Mouse (Mus musculus): ENCODE results near the gene Prkar1b.

Gene Prkar1b

GRCm38 (mm10) chr5:139004588-139004987 lies 145.2 kb downstream of the Prkar1b start:
- CTCF ChIA-PET = no interaction called here

DNA sequence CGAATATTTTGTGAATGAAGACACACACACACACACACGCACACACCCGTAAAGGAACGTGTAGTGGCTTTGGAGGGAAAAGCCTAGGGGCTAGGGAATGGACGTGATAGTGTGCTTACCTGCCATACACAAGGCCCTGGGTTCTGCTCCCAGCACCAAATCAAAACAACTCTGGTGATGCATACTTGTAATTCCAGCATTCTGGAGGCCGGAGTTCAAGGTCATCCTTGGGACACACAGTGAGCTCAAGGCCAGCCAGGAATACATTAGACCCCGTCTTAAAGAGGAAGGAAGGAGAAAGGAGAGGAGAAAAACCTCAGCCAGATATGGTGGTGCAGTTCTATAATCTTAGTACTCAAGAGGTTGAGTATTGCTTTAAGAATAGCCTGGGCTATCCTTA lies 150.1 kb downstream of the Prkar1b start:
- CTCF ChIA-PET = no interaction called here

- CTCF ChIA-PET = no interaction called here
These were observed 151.7 kb downstream of the Prkar1b start for GRCm38 (mm10) chr5:138997936-138998580.

- CTCF ChIA-PET = no interaction called here
These were observed 152.5 kb downstream of the Prkar1b start, which contains the start of gene Pdgfa for GRCm38 (mm10) chr5:138997171-138997788. Gene Pdgfa (minus strand): TSS chr5:138997370.

DNA sequence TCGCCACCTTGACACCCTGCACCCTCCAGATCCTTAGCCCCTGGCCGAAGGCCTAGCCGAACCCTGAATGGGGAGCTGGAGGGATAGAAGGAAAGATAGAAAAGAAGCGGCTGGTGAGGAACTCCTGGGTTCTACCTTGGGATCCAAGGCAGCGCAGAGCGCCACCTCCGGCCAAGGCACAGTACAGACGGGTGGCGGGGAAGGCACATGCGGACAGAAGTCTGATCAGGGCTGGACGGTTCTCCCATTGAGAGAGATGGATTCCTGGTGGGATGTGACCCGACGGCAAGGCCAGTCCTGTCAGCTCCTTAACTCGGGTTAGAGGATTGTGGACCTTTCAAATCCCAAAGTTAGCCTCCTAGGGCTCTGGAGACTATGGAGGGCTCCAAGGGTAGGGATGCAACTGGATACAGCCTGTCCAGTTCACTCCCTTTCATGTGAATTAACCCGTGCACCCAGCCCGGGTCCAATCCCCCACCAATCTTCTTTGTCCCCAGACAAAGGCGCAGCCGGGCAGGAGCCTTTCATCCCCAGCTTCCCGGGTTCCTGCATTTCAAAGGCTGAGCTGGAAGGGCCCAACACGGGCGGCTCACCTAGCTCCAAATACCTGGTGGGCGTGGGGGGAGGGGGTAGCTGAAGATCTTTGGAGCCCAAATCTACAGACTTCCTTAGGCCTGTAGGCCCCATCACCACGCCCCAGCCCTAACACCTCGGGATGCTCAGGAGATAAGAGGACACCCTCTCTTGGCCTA lies 153.3 kb downstream of the Prkar1b start:
- CTCF ChIA-PET = no interaction called here

DNA sequence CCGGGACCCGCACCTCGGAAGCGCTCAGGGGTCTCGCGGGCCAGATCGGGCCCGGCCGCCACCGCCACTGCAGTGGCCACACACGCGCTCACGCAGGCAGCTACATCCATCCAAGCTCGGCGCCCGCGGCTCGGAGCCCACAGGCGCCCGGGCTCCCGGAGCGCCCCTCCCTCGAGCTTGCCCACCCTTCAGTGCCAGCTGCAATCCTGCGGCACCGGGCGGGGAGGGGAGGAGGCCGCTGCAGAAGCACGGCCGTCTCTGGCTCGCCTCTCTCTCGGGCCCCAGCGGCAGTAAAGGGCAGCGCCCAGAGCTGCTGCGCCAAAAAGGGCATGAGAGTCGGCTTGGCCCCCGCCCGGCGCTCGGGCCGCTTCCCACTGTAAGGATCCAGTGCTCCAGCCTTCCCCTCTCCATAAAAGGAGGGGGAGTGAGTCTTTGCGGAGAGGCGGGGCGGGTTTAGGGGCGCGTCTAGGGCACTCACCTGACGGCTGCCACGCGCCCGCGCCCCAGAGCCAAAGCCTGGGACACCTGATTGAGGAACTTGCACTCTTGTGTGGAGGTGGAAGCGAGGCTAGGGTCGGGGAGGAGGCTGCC lies 154.0 kb downstream of the Prkar1b start:
- CTCF ChIA-PET = no interaction called here

- CTCF ChIA-PET = no interaction called here
These were observed 154.7 kb downstream of the Prkar1b start for GRCm38 (mm10) chr5:138994786-138995720.

GRCm38 (mm10) chr5:138994108-138994785 lies 155.6 kb downstream of the Prkar1b start:
- CTCF ChIA-PET = no interaction called here

GRCm38 (mm10) chr5:138993371-138994107 lies 156.3 kb downstream of the Prkar1b start:
- CTCF ChIA-PET = no interaction called here

DNA sequence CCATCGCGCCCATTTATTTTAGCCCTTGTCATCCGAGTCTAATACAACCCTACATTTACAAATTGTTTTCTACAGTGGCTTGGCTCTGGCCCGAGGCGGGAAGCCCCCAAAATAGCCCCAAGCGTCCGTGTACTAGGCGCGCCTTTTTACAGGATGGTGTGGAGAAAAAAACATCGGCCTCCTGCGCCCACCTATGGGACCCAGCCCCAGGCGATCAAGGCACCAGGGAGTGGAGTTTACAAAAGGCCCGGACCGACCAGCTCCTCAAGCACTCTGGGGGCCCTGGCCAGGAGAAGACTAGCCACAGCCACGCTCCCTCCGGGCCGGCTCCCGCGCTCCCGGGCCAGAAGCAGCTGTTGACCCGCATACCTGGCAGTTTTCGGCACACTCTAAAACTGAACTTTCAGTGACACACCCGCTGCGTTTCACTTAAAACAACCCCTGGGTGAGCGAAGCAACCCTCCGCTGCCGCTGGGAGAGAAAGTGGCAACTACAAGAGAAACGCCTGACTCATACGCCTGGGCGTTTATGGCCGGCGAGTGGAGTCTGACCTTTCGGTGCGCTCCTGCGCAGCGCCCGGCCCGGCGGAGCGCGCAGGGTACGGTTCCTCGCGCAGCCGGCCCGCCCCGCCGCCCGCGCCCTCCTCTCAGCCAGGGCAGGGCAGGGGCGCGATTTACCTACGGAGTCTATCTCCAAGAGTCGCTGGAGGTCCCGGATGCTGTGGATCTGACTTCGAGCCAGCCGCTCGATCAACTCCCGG lies 157.0 kb downstream of the Prkar1b start:
- CTCF ChIA-PET = no interaction called here

GRCm38 (mm10) chr5:138991734-138992133 lies 158.1 kb downstream of the Prkar1b start:
- CTCF ChIA-PET = interaction anchor here (0.7 kb wide), 1 partner anchor 604 kb away, joined by 3 read pairs; no protein-coding TSS in a partner anchor

GRCm38 (mm10) chr5:138990659-138991380 lies 159.0 kb downstream of the Prkar1b start:
- CTCF ChIA-PET = interaction anchor here (0.7 kb wide), 1 partner anchor 605 kb away, joined by 3 read pairs; no protein-coding TSS in a partner anchor

DNA sequence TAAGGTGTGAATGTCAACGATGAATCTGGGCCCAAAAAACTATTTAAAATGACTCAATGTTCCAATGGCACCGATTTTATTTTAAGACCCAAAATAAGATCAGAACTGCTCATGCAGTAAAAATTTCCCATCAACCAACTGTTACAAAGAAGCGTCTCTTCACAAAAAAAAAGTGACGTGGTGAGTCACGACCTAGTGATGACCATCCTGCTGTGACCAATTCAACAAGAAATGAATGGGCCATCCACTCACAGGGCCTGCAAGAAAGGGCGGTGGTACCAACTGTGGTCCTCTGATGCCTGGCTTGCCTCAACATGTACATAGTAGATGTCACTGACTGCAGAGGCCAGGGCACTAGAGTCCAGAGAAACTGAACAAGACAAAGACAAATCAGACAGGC lies 160.2 kb downstream of the Prkar1b start:
- CTCF ChIA-PET = no interaction called here

GRCm38 (mm10) chr5:138988764-138989163 lies 161.0 kb downstream of the Prkar1b start:
- CTCF ChIA-PET = no interaction called here

DNA sequence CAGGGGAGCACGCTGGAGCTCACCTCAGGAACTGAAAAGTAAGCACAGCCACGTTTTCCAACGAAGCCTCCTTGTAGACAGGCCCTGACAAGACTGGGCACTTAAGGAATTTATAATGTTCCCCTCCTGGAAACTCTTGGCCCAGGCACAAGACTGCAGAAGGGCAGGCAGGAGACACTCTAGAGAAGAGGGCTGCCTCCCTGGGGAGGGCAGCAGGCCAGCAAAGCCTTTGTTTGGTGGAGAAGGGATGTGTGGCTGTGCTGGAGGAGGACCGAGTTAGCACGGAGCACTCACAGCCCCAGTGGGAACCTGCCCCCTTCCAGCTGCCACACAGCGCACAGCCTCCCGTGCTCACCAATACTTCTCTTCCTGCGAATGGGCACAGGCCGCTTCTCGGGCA lies 161.8 kb downstream of the Prkar1b start:
- CTCF ChIA-PET = no interaction called here

GRCm38 (mm10) chr5:138981921-138982320 lies 167.9 kb downstream of the Prkar1b start:
- CTCF ChIA-PET = no interaction called here

DNA sequence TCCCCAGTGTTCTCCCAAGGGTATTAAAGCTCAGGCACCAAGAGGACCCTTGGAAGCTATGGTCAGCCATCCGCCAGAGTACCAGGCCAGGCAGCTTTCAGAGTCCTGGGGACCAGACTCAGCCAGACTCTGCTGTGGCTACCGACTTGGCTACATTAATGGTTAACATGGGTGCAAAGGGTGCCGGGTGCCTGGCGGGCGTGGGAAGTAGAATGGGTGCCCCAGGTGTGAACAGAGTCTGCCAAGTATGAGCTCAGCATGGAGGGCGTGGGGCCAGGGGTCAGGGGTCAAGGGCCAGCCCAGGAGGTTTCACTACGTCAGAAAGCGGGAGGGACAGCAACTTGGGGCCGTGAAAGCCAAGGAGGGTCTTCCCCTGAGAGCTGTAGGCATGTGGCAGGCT lies 169.2 kb downstream of the Prkar1b start:
- CTCF ChIA-PET = no interaction called here

DNA sequence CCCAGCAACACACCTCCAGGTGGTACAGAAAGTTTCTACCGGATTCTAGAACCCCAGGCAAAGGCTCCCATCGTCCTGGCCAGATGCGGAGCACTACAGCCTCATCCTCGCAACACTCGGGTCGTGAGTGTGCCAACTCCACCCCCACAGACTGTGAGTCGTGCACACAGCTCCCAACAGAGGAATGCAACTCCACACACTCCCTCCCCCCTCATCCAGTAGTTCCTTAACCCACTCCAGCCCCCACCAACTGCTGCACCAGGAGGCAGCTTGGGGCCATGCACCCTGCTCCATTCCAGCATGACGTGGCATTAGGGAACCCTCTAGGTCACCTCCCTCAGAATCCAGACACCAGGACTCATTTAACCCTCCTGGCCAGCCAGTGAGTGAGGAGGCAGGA lies 170.0 kb downstream of the Prkar1b start:
- CTCF ChIA-PET = no interaction called here

- CTCF ChIA-PET = no interaction called here
These were observed 172.0 kb downstream of the Prkar1b start for GRCm38 (mm10) chr5:138977759-138978158.

Measured in spleen, embryonic (tissue).